In genomic region chr5:73310401-73310800, GRCm38 (mm10) we compare ENCODE assay signal across 1 mouse cellular context.
A peak's percentile ranks its signal among the peaks of the same experiment; 100 is the strongest.
TF ChIP-seq lines count a peak whose summit lies in the region.

No protein-coding gene starts in this region.

TF ChIP-seq in CH12.LX, 34 proteins besides CTCF, POLR2A, EP300 and RAD21:
- TF ChIP-seq ZNF384 (IDR thresholded peaks at IDR 0.05; ENCODE audit: low read depth, low read length): 0 out of 2 replicates have a peak, but pooled peaks have one; percentile 25
- no peak for TF ChIP-seq PAX5 (IDR thresholded peaks at IDR 0.05; ENCODE audit: low read length)
- no peak for TF ChIP-seq RCOR1 (conservative IDR thresholded peaks at IDR 0.05; ENCODE audit: low read depth, low read length)
- TF ChIP-seq MEF2A (IDR thresholded peaks at IDR 0.05; ENCODE audit: borderline replicate concordance, low read depth, low read length): peak; percentile 80
- no peak for TF ChIP-seq ZMIZ1 (IDR thresholded peaks at IDR 0.05; ENCODE audit: low read depth, low read length)
- no peak for TF ChIP-seq MAX (IDR thresholded peaks at IDR 0.05; ENCODE audit: low read length)
- TF ChIP-seq TCF12 (IDR thresholded peaks at IDR 0.05; ENCODE audit: low read depth, low read length): no peak
- peak; percentile 58; the same call in 1 of the 2 replicates for TF ChIP-seq IRF4 (IDR thresholded peaks at IDR 0.05; ENCODE audit: low read depth, low read length)
- peak; percentile 41 for TF ChIP-seq JUN (IDR thresholded peaks at IDR 0.05; ENCODE audit: insufficient read depth, low read depth, low read length)
- no peak for TF ChIP-seq ZC3H11A (IDR thresholded peaks at IDR 0.05; ENCODE audit: low read depth, low read length)
- TF ChIP-seq NRF1 (IDR thresholded peaks at IDR 0.05; ENCODE audit: low read depth, low read length): no peak
- 0 out of 2 replicates have a peak, but pooled peaks have one; percentile 20 for TF ChIP-seq ETS1 (conservative IDR thresholded peaks at IDR 0.05; ENCODE audit: low read depth, low read length)
- TF ChIP-seq JUND (conservative IDR thresholded peaks at IDR 0.05; ENCODE audit: low read depth, low read length): peak; percentile 63
